Mouse (Mus musculus) left cerebral cortex, adult 9 months (tissue): Measurements from ENCODE around the gene Eapp.
A peak's percentile ranks its signal among the peaks of the same experiment; 100 is the strongest.
"Not testable (repeated sequence)": the region's sequence is repeated elsewhere in the genome, so short reads cannot be mapped to it uniquely, and the experiment has no call there.

Experiments used
- DNase-seq, 2 experiments: peaks; one replicate each; pipeline ENCODE4 v3.0.0; 2022; ENCODE audit warnings: low spot score in 2 of 2

Eapp gene

DNA sequence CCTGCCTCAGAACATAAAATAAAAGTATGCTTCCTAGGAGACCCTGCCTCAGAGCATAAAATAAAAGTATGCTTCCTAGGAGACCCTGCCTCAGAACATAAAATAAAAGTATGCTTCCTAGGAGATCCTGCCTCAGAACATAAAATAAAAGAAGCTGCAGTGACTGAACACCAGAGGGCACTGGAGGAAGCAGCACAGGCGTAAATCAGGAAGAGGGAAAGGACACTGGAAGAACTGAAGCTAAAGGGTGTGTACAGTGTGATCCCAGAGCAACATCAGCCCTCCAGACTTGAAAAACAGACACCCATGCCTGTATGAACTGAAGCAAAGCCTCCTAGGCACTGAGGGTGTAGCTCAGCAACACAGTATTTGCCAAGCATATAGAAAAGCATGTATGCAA is 12.5 kb downstream of the Eapp start:
- no peak for DNase-seq

- no peak for DNase-seq
Observed at GRCm38 (mm10) chr12:54676709-54677108, 19.0 kb downstream of the Eapp start.

- no peak for DNase-seq
Observed at GRCm38 (mm10) chr12:54675396-54675795, 20.3 kb downstream of the Eapp start.

DNA sequence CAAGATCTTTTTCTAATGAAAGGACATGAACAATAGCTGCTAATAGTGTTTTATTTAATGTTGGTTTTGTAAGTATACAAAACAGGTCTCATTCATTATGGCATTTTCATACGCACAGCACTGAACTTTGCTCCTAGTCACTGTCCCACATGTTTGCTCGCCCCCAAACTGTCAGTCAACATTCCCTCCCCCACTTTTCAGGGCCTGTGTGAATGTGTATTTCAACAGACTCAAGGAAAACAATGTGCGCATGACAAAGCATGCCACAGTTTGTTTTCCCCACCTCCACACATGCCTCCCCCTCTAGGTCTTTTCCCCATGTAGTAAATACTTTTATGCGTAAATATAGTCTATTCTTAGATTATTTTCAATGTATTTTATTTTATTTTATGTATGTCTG is 24.4 kb downstream of the Eapp start:
- DNase-seq, result no peak

DNA sequence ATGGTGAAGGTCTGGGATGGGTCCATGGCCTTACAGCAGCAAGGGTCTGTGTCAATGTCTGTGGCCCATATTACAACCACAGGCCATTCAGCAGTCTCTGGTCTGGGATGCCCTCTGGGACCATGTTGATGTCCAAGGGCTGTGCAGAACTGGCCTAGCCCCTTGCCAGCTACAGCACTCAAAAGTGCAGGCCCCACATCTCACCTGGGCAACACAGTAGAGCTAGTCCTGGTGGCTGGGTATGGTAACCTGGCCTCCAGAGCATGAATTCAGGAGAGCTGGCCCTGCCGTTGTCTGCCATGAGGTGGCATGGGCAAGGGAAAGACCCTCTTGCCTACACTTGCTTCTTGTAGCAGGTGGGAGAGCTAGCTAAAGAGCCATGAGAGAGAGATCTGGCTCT is 27.6 kb downstream of the Eapp start:
- no peak for DNase-seq

DNA sequence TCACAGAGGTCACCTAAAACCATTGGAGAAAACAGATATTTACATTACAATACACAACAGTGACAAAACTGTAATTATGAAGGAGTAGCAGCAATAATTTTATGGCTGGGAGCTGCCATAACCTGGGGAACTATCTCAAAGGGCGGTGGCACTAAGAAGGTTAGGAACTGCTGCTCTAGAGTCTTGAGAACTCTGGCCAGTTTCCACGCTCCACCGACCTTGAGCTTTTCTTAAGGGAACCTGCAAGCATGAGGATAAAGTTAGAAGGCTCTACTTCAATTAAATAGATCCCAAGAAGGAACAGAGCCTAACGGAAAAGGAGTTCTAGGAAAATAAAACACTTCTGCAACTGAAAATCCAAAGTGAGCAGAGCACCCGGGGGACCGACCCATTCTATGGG is 30.2 kb downstream of the Eapp start:
- no peak for DNase-seq

DNA sequence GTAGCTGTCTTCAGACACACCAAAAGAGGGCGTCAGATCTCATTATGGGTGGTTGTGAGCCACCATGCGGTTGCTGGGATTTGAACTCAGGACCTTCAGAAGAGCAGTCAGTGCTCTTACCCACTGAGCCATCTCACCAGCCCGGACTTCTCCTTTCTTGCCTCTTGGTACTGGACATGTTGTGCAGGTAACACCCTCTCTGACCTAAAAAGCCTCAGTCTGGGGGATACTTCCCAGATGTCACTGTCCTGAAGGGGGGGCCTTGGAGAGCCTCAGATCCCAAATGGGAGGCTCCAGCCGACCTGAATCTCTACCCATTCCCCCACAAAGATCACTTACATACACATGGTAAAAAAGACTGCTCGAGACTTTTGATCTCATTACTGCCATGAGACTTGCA is 34.2 kb downstream of the Eapp start:
- not testable (repeated sequence) for DNase-seq

DNA sequence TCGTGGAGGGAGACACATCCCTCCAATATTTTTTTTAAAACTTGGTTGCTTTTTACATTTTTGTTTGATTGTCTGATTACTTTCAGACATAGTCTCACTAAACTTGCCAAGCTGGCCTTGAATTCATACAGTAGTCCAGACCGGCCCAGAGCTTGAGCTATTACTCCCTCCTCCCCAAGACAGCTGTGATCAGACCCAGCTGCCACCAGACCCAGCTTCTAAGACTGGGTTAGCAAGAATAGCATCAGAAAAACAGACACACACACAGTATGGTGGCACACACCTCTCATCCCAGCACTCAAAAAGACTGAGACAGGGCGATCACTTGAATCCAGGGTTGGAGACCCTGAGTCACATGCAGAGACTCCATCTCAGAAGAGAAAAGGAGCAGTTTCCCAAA is 35.8 kb downstream of the Eapp start:
- DNase-seq, result no peak

DNA sequence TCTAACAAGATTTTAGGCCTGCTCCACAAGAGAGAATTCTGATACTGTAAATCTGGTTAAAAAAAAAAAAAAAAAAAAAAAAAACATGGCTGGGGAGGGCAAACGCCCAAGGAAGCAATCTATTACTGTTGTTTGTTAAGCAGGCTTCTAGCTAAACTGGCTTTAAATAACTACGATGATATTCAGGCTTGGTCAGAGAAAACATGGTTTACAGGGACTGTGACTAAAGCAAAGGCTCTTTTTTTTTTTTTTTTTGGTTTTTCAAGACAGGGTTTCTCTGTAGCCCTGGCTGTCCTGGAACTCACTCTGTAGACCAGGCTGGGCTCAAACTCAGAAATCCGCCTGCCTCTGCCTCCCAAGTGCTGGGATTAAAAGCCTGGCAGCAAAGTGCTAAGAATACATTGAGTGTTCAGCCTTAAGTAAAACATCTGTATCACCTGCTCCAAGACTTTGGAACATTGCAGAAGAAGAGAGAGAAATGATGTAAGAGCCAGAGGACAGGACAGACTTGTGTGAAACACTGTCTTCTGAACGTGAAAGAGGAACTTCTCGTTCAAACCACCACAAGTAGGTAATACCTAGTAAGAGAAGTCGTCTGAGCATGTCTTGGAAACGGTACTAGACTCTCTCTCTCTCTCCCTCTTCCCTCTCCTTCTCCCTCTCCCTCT is 37.1 kb downstream of the Eapp start:
- no peak for DNase-seq

- no peak for DNase-seq
Observed at GRCm38 (mm10) chr12:54657951-54658350, 37.7 kb downstream of the Eapp start.

DNA sequence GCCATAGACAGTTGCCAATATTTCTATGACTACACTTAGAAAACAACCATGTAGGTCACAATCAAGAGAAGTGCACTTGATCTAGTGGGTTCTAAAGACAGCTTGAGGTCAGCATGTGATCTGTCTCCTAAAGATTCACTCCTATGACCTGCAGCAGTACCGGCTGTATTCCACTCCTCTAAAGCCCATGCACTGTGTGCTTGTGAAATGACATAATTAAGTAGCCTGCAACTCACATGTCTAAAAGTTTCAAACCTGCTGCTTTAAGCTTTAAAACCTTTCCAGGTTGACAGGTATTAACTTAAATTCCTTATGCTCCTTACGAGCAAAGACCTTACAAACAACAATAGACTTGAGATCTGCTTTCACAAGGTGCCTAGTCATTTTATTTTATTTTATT is 38.5 kb downstream of the Eapp start:
- no peak for DNase-seq

GRCm38 (mm10) chr12:54656396-54657171 is 39.1 kb downstream of the Eapp start, which contains the start of gene Sptssa:
TSS of gene Sptssa (minus strand) at chr12:54656573.
- DNase-seq, result peak; percentile 84 to 95

DNA sequence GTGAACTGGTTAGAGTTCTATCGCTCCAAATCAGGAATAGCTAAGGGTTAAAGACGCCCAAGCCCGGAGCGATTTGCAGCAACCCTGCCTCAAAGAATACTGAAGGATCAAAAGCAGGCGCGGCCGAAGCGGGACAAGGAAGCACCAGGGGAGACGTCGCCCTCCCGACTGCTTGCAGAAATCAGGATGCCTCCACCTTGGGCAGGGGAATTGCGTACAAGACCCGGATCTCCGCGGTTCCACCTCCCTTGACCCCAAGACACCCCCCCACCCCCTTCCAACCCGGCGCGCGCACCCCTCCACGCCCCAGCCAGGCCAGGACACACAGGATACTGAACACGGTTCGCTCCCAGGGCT is 39.7 kb downstream of the Eapp start:
- peak in 1 of 2 experiments; percentile 41 for DNase-seq

DNA sequence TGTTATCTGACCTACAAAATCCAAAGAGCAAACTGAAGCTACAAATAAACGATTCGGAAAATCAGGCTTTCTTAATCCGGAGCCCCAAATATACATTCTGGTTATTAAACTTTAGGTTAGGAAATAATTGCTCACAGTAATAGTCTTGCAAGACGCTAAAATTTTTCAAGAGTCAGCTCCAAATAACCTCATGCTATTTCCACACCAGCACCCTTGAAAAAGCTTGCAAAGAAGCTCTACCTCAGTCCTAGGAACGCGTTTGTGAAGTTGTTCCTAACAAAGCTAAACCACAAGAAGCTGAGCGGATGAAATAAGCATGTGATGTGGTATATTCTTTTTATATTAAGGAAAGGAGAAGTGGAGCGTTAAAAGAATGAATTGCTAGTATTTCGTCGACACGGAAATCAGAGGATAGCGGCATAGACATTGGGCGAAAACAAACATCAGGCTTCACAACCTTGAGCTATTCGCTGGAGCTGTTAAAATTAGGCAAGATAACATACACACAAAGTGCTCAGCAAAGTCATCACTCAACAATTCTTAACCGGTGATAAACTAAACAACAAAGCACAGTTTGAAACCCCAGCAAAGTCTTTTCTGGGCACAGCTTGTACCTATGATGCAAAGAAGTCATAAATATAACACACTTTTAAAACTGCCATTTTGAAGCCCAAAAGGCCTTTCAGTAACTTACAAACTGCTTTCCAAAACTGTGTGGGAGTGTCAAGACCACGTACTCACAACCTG is 40.2 kb downstream of the Eapp start:
- no peak for DNase-seq

DNA sequence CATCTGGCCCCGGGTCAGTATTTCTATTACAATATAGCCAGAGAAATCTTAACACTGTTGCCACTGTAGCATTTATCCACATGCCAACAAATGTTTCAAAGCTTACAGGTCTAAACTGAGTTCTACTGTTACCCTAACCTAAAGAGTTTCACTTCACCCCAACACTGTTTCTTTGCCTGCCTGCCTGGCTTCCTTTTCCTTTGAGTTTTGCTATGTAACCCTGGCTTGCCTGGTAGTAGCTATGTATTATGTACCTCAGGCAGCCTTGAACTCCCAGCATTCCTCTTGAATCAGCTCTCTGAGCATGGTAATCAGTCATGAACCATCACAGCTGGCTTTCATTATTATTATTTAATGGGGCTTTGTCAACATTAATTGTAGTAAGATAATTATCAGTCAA is 41.0 kb downstream of the Eapp start:
- DNase-seq, result no peak

DNA sequence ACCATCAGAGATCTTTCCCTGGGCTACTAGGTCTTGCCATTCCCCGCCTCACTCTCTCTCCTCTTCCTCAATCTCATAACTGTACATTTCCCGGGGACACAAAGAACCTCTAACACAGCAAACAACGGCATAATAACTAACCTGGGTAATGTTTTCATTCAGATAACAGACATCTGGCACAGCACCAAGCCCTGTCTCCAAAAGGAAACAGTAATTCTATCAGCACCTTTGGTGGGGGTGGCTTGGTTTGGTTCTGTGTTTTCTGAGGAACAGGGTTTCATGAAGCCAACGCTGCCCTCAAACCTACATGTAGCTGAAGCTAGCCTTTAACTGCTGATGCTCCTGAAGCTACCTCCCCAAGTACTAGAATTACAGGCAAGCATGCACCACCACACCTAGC is 41.6 kb downstream of the Eapp start:
- no peak for DNase-seq

GRCm38 (mm10) chr12:54652346-54652745 is 43.4 kb downstream of the Eapp start:
- DNase-seq, result no peak

- DNase-seq, result no peak
Observed at GRCm38 (mm10) chr12:54651820-54652219, 43.9 kb downstream of the Eapp start.

GRCm38 (mm10) chr12:54651158-54651557 is 44.5 kb downstream of the Eapp start:
- DNase-seq, result no peak

DNA sequence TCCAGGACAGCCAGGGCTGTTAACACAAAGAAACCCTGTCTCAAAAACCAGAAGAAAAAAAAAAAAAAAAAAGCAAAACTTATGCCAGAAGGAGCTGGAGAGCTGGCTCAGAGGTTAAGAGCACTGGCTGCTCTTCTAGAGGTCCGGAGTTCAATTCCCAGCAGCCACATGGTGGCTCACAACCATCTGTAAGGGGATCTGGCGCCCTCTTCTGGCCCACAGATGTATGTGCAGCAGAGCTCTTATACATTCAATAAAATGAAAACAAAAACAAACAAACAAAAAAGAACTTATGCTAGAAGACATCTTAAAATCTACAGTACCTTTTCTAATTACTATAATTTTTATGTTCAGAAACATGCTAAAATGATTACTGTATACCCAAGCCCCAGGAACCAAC is 50.8 kb downstream of the Eapp start:
- DNase-seq, result no peak

DNA sequence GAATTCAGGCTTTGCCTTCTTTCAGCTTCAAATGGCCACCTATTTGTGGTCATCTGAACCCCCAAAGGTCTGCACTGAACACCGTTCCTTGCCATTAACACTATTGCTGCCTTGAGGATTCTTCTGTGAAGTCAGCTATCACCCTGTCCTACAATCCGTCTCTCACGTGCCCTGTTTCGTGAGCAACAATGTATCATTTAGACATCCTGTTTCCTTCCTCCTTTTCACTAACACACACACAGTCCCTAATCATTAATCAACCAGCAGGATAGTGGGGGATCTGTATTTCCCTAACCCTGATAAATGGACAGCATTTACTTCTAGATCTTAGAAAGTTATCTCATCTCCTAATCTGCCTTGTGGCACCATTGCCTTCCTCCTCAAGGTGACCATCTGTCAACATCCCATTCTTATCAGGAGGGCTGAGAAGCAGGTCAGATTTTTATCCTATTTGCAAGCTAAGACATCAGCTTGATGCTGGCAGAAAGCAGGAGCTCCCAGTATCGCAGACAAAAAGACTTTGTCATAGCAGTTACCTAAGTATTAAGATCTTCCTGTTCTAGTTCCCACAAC is 52.3 kb downstream of the Eapp start:
- DNase-seq, result no peak

- no peak for DNase-seq
Observed at GRCm38 (mm10) chr12:54641374-54641773, 54.3 kb downstream of the Eapp start.
